Mouse (Mus musculus): Measurements from ENCODE around the gene Iqsec1.
A peak's percentile ranks its signal among the peaks of the same experiment; 100 is the strongest.

The Iqsec1 gene

DNA sequence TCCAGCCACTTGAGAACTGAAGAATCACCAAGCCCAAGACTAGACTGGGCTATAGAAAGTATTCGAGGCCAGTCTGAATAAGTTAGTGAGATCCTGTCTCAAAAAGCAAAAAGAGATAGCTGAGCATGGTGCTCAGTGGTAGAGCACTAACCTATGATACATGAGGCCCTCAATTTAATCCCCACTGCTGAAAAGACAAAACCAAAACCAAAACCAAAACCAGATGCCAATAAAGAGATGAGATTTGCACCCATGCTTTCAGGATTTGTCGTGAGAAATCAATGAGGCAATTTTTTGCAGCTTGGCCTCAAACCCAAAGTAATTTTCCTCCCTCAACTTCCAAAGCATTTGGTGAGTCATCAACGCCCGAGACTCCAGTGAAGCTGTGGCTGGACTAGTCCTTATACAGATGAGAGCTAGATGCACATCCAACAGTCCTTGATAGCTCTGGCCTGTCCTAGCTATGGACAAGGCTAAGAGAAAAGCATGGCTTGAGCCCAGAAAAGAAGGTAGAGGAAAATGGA, 239.0 kb downstream of the Iqsec1 start:
- no peak for DNase-seq

DNA sequence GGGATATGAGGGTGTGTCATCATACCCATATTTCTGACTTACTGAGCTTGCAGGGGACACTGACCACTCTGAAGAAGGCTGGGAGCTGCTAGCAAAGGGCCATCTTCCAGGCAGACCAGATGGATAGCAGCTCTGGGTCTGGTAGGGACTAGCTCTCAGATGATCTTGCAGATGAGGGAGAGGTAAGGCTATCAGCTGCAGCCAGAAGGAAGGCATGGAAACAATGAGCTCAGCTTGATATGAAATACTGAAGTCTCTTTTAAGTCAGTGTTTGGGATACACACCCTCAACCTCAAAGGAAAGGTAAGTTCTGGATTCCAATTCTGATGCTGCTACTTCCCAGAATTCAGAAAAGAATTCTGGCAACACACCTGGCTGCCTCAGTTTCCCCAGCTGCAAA, 239.5 kb downstream of the Iqsec1 start:
- DNase-seq = no peak

DNA sequence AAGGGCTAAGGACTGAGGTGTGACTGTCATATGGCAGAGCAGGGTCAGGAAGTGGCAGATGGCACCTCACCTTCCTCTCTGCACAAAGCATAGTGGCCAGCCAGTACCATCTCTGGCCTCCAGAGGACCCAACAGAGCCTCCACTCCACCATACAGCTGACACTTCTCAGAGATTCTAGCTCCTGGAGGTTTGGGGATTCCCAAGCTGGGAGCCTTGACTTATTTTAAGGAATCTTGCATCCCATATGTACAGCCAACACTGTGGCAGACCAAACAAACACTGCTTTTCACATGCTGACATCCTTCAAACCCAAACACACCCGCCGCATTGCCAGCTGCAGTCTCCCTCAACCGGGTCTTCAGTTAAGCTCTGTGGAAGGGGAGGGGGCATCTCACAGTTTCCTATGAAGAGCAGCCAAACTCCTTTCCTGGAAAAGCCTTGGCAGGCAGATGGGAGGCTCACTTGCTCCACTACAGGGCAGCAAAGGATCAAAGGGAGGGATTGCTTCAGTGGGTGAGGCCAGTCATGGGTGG, 242.1 kb downstream of the Iqsec1 start:
- DNase-seq = peak; percentile 67 to 79

DNA sequence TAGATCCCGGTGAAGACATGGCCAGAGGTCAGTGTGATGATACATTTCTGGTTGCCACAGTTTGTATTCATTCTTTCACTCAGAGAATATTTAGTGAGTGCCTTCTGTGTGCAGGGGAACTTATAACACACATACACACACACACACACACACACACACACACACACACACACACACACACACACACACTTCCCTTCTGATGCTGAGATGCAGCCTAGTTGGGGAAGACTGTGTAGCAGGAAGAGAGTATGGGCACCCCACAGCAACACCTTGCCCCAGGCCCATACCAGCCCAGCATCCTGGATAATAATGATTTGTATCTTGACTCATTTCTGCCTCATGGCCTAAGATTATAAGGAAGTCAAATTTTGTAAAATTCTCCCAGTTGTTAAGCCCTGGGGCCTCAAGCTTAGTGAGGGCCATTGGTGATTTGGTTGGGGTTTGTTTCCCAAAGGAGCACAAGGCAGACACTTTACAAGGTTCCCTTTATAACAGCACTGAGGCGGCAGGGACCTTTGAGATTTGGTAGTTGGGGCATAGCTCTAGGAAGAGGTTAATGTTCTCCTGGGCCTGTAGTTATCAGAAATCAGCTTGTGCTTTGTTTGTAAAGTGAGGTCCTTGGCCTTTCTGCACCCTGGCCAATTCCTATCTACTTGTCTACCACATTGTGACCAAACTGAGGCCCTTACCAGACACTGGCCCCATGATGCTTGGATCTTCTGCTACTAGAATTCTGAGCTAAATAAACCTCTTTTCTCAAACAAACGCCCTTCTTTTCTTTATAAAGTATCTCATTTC, 242.9 kb downstream of the Iqsec1 start:
- DNase-seq = no peak

- DNase-seq = no peak
Observed at GRCm38 (mm10) chr6:90742453-90742852, 246.0 kb downstream of the Iqsec1 start.

DNA sequence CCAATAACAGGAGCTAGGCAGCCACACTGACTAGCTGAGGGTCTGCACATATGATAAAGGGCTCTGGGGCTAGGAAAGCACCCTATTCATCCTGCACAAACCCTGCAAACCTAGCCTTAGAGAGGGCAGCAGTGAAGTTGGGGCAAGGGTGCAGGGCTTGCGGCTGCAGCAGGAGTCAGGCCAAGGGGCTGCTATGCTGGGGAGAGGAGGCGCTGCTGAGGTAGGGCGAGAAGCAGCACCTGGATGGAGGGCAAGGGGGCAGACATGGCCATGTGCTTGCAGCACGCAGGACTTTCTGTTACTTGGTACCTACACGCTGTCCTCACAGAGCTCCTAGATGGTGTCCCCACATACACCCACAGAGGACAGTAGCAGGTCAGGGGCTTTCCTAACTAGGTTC, 246.8 kb downstream of the Iqsec1 start:
- DNase-seq = no peak

DNA sequence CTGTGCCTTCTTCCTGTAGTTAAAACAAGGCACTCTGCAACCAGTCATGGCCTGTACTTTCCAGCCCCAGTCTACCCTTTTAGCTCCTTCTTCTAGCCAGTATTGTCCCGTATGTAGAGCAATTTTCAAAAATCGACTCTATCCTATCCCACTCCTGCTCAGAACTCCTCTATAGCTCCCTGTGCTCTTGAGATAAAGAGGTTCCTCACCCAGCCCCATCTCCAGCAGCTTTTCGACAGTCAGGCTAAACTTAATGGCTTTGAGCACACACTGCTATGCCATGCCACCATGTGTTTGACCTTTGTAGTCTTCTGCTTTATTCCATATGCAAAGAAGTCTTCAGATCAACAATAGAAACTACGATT, 247.4 kb downstream of the Iqsec1 start:
- no peak for DNase-seq

DNA sequence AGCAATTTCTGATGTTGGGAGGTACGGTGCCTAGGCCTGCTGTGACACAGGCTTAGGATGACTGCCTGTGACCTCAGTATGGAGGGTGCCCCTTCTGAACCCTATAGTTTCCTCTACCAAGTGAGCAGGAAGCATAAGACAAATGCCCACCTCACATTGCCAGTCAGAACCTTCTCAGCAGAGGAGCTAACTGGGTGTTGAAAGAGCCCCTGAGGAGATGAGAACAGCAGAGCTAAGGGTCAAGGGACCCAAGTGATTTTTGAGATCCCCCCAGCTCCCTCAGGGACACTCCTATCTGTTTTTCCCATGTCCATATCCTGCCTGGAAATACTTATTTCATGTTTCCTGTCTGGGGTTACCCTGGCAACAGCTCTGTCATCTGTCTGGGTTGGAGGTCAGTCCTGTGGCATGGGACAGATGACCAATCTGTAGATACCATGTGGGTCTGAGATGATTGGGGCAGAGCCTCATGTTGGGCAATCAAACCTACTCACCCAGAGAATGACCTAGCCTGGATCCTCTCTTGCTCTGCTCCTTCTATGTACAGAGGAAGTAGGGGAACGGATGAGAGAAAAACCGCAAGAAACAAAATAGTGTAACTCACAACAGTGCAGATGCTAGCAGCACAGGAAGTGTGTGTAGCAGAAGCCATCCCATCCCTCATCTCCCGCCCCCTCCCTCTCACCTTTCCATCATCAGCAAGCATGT, 248.0 kb downstream of the Iqsec1 start:
- no peak for DNase-seq

GRCm38 (mm10) chr6:90737376-90737775, 251.1 kb downstream of the Iqsec1 start:
- DNase-seq = peak; percentile 95 to 97

DNA sequence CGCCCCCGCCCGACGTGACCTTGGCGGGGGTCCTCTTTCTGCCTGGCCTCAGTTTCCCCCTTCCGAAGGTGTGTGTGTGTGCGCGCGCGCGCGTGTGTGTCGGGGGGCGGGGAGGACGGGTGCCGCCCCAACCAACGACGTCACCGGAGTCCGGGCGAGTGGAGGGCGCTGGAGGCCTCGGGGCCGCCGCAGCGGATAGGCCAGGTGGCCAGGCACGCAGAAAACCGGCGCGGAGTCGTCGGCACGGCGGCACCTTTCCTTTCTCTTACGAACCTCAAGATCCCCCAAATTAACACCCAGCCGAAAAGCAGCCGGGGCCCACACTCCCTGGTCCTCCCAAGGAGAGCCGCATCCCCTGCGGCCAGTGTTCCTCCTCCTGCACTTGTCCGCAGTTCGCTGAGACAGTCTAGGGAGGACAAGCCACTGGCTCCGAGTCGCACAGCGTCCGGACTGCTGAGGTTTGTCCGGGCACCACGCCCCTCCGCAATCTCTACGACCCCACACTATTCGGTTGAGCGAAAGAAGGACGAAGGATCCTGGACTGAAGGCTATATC, 251.7 kb downstream of the Iqsec1 start:
- DNase-seq = peak; percentile 83 to 84

GRCm38 (mm10) chr6:90736074-90736672, 252.3 kb downstream of the Iqsec1 start:
- peak; percentile 51 to 73 for DNase-seq

DNA sequence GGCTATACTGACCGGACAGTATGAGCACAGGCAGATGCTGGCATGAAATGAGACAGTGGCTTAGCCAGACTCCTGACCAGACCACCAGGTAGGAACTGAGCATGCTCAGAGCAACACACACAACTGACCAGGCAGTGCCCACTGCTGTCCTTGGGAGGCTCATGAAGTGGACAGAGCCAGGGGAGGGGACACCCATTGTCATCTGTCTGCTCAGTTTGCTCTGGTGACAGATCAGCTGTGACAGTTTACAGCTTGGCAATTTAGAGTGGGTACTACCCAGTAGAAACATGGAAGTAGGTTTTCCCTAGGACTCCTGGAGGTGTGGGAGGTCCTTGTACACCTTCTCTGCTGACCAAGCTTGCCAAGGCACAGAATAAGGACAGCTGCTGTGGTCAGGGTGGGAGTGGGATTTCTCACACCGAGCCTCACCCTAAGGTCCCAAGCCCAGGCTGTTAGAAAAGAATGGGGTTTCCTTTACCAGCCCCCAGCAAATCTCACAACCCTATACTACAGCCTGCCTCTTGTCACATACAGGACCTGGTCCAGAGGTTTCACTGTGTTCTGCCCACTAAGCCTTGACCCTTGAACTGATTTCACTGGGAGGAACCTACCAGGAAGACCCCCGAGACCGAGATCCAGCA, 253.0 kb downstream of the Iqsec1 start:
- no peak for DNase-seq

GRCm38 (mm10) chr6:90734806-90735205, 253.7 kb downstream of the Iqsec1 start:
- no peak for DNase-seq

DNA sequence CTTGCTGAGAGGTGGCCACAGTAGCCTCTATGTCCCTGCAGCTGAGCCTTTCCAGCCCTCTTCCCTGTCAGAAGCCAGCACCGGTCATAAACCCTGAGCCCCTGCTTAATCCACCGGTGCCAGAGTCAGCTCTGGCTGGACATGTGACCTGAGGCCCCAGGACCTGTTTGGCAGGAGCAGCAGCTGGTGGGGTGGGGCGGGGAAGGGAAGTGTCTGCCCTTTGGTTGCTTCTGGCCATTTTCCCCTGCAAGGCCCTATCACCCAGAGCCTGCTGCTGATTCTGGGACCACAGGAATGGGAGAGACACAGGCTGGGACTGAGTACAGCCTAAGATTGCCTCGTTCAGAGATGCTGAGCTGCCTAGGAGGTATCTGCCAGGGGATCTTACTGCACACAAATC, 257.2 kb downstream of the Iqsec1 start:
- DNase-seq = peak in 1 of 2 experiments; percentile 58

- peak; percentile 67 to 70 for DNase-seq
Observed at GRCm38 (mm10) chr6:90729829-90730228, 258.7 kb downstream of the Iqsec1 start.

- DNase-seq = peak; percentile 90 to 92
Observed at GRCm38 (mm10) chr6:90728491-90728931, 260.0 kb downstream of the Iqsec1 start.

DNA sequence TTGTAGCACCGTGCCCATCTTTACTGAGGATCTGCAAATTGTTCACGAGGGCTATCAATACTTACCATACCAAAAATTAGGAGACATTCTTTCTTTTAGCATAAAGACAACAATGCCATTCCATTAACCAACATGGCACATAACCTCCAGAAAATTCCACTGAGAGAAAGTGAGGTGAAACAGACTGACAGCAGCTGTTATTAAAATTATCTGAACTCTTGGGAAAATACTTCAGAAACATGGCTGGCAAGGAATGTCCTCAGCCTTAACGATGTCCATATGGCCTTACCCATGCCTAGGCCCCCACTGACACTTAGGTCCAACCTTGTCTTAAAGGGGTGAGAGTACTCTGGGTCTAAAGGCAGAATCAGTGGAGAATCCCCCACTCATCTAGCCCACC, 260.7 kb downstream of the Iqsec1 start:
- DNase-seq = no peak

GRCm38 (mm10) chr6:90726711-90727122, 261.8 kb downstream of the Iqsec1 start:
- DNase-seq = no peak

DNA sequence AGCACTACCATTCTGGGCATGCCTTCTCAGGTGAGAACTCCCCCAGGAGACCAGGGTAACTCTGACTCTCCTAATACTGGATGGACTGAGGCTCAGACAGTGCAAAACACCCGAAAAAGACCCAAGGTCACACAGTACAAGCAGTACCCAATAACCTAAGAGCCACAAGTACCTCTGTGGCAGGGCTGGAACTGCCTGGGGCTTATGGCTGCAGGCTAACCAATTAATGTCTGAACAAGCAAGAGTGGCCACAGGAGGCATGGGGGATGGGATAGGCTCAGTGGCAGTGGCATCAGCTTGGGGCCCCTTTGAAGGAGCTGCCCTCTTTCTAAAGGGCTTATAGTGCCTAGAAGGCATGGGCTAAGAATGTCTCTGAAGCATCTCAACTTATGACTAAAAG, 263.0 kb downstream of the Iqsec1 start:
- DNase-seq = no peak

GRCm38 (mm10) chr6:90722993-90723392, 265.5 kb downstream of the Iqsec1 start:
- no peak for DNase-seq

DNA sequence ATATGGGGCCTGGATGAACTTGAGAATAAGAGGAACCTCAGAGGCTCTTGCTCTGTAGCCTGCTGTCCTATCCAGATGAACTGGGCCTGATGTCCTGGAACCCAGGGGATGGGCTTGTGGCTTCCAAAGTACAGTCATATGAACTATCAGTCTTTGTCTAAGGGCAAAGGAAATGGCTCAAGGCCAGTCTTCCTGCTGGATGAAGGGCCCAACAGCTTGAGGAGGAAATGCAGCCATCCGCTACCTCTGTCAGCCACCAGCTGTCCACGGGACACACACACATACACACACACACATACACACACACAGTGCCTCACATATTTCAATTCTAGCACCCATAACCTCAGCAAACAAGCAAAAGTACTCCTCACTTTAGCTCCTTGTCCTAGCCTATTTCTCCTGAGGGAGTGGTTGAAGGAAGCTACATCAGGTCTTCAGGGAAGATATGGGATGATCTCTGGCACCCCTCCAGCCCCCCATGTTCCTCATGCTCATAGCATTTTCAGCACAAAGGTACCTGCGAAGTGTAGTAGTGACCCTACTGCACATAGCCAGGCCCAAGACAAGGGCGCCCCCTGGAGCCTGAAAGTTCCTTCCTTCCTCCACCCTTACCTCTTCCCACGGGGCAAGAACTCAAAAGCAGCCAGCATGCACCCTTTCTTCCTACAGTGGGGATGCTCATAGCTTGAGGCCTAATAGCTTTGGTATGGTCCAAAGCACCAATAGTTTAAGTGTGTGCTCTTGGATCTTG, 267.3 kb downstream of the Iqsec1 start:
- DNase-seq = peak in 1 of 2 experiments; percentile 60

DNA sequence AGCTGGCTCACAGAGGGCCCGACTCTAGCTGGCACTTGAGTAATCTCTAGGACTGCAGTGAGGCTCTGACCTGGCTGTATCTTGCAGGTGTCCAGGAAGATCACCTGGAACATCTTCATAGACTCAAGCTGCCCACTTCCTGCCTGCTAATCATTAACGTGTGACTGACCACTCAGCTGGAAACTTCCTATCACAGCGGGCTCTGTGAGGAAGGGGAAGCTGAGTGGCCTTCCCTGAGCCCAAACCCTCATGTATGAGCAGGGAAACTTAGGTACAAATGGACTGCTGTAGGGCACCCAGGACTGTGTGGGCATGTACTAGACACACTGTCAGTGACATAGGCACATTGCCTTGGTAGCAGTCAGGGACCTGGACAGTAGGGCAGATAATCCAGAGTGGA, 268.3 kb downstream of the Iqsec1 start:
- no peak for DNase-seq
